Comparison of ENCODE assay signal across 10 mouse cellular contexts in genomic region chr19:10042816-10043215, GRCm38 (mm10). TPM values are rescaled to one million over a fixed set of nuclear protein-coding genes. Genes with fewer than 3 reads are reported as not detected.
A peak's percentile ranks its signal among the peaks of the same experiment; 100 is the strongest.
DNase-seq lines count a peak whose midpoint lies in the region; ATAC-seq and TF ChIP-seq lines count a peak whose summit lies in the region.
"Had no signal": no experiment of that assay in that cellular context is flagged by ENCODE, and none has a peak within 500 bp of the region (broad histone marks: within the 10 kb centered on the region; RNA-seq: fewer than 3 reads in every experiment).

No protein-coding gene starts in this region.

- ATAC-seq in erythroblast, adult 5-6 weeks (replicated peaks; ENCODE audit: low FRiP score, poor library complexity, severe bottlenecking) = no peak
- no peak for ATAC-seq in hindbrain, embryonic 16.5 days
- no peak for ATAC-seq in neural tube, embryonic 14.5 days (ENCODE audit: low read depth)
- ATAC-seq: CD4-positive, CD25-positive, alpha-beta regulatory T cell, adult 4 months had no signal

- DNase-seq in lung, adult 2 months = peak; percentile 19
- no peak for DNase-seq in lung, adult 18-20 months
- no peak for DNase-seq in thymus, postnatal 14 days
- no peak for DNase-seq in ovary, adult 18-20 months (ENCODE audit: low spot score)
- DNase-seq: adrenal gland, postnatal 14 days had no signal

- peaks cover 91% of the 10 kb centered on the region for H3K4me1 ChIP-seq in erythroblast, embryonic 14.5 days (ENCODE audit: control insufficient read depth)
- H3K4me1 ChIP-seq in lung, adult 2 months (ENCODE audit: control insufficient read depth, insufficient read depth, low read length) = peaks cover 14% of the 10 kb centered on the region
- H3K4me1 ChIP-seq in hindbrain, embryonic 16.5 days (ENCODE audit: control insufficient read depth, insufficient read depth, low read depth, low read length) = peaks cover 12% of the 10 kb centered on the region
- no peaks in the 10 kb centered on the region for H3K4me1 ChIP-seq in neural tube, embryonic 14.5 days (ENCODE audit: control insufficient read depth, insufficient read depth, low read length)

- peak overlapping the region; percentile 90 for H3K4me2 ChIP-seq in hindbrain, embryonic 16.5 days (ENCODE audit: low read length)
- H3K4me2 ChIP-seq in neural tube, embryonic 14.5 days (ENCODE audit: low read depth, low read length) = peak overlapping the region; percentile 92

- TF ChIP-seq CTCF in lung, adult 2 months (IDR thresholded peaks at IDR 0.05; ENCODE audit: insufficient read depth, low read length) = no peak

- no peaks in the 10 kb centered on the region for H3K9me3 ChIP-seq in erythroblast, embryonic 14.5 days (ENCODE audit: control insufficient read depth, low read length)
- no peaks in the 10 kb centered on the region for H3K9me3 ChIP-seq in hindbrain, embryonic 16.5 days (ENCODE audit: control insufficient read depth, low read length)
- H3K9me3 ChIP-seq in neural tube, embryonic 14.5 days (ENCODE audit: control insufficient read depth, low read length) = no peaks in the 10 kb centered on the region

- H3K27me3 ChIP-seq in erythroblast, embryonic 14.5 days (ENCODE audit: control insufficient read depth) = no peaks in the 10 kb centered on the region
- 0 out of 2 replicates have a peak, but pooled peaks cover 2% of the 10 kb centered on the region for H3K27me3 ChIP-seq in hindbrain, embryonic 16.5 days (replicated peaks; ENCODE audit: control insufficient read depth, insufficient read depth, low read length)
- no peaks in the 10 kb centered on the region; the same call in 1 of the 2 replicates for H3K27me3 ChIP-seq in neural tube, embryonic 14.5 days (ENCODE audit: control insufficient read depth, insufficient read depth, low read length)

- no peak overlapping the region for H3K27ac ChIP-seq in hindbrain, embryonic 16.5 days (ENCODE audit: low read depth, low read length)
- no peak overlapping the region for H3K27ac ChIP-seq in neural tube, embryonic 14.5 days (ENCODE audit: low read depth, low read length)

- H3K9ac ChIP-seq in hindbrain, embryonic 16.5 days (ENCODE audit: low read depth, low read length) = no peak overlapping the region; the same call in 1 of the 2 replicates
- H3K9ac ChIP-seq in neural tube, embryonic 14.5 days (replicated peaks; ENCODE audit: low read depth, low read length) = no peak overlapping the region

- peaks cover 91% of the 10 kb centered on the region for H3K36me3 ChIP-seq in erythroblast, embryonic 14.5 days (ENCODE audit: control insufficient read depth)
- no peaks in the 10 kb centered on the region for H3K36me3 ChIP-seq in hindbrain, embryonic 16.5 days (ENCODE audit: control insufficient read depth, insufficient read depth, low read length)
- H3K36me3 ChIP-seq in neural tube, embryonic 14.5 days (ENCODE audit: control insufficient read depth, insufficient read depth, low read length) = no peaks in the 10 kb centered on the region

- no peak for TF ChIP-seq POLR2A in lung, adult 2 months (IDR thresholded peaks at IDR 0.05; ENCODE audit: borderline replicate concordance, extremely low read depth, low read depth, low read length)

- peak overlapping the region; percentile 75 for H3K4me3 ChIP-seq in erythroblast, embryonic 14.5 days (replicated peaks)
- H3K4me3 ChIP-seq in lung, adult 2 months (replicated peaks; ENCODE audit: extremely low read depth, low read depth, low read length) = peak overlapping the region; percentile 61
- H3K4me3 ChIP-seq in hindbrain, embryonic 16.5 days (ENCODE audit: low read length) = peak overlapping the region; percentile 75
- peak overlapping the region; percentile 61; the same call in 1 of the 2 replicates for H3K4me3 ChIP-seq in neural tube, embryonic 14.5 days (ENCODE audit: low read depth, low read length)

- WGBS in lung, adult 2 months = 51% methylated on average over 4 of the region's 4 CpGs
- WGBS in hindbrain, embryonic 16.5 days = 71% methylated on average over 4 of the region's 4 CpGs
- WGBS in neural tube, embryonic 14.5 days = 88% methylated on average over 4 of the region's 4 CpGs

RNA-seq across cellular contexts. Expression of gene Fads3, which starts 1.4 kb away (rescaled TPM):
- 11.1 and 13.7 TPM in 2 replicates for polyA plus RNA-seq in erythroblast, embryonic 14.5 days (2012)
- total RNA-seq in erythroblast, adult 5-6 weeks (2015; ENCODE audit: low replicate concordance) = 1.7 and 12.1 TPM in 2 replicates
- 9.3 and 18.5 TPM in 2 replicates for total RNA-seq in erythroblast, adult 5-6 weeks (2017; ENCODE audit: low replicate concordance)
- 283 and 341 TPM in 2 replicates for polyA plus RNA-seq in lung, adult 2 months (2012; rRNA removed)
- polyA plus RNA-seq in hindbrain, embryonic 16.5 days (2015; fragmentation: Nextera tagmentation; extraction: Ambion mirVana) = 39.7 and 42.1 TPM in 2 replicates
- 19.3 and 19.5 TPM in 2 replicates for polyA plus RNA-seq in neural tube, embryonic 14.5 days (2014; fragmentation: Nextera tagmentation; extraction: Ambion mirVana)
- polyA plus RNA-seq: CD4-positive, CD25-positive, alpha-beta regulatory T cell, adult 4 months had no signal

RNA-seq across cellular contexts. Expression of gene Rab3il1, which starts 41.3 kb away (rescaled TPM):
- polyA plus RNA-seq in erythroblast, embryonic 14.5 days (2012) = 90.0 and 90.9 TPM in 2 replicates
- 263 and 307 TPM in 2 replicates for total RNA-seq in erythroblast, adult 5-6 weeks (2015; ENCODE audit: low replicate concordance)
- 530 and 535 TPM in 2 replicates for total RNA-seq in erythroblast, adult 5-6 weeks (2017; ENCODE audit: low replicate concordance)
- 10.5 and 13.8 TPM in 2 replicates for polyA plus RNA-seq in lung, adult 2 months (2012; rRNA removed)
- polyA plus RNA-seq in hindbrain, embryonic 16.5 days (2015; fragmentation: Nextera tagmentation; extraction: Ambion mirVana) = 22.1 and 25.6 TPM in 2 replicates
- polyA plus RNA-seq in neural tube, embryonic 14.5 days (2014; fragmentation: Nextera tagmentation; extraction: Ambion mirVana) = 13.6 and 23.2 TPM in 2 replicates
- polyA plus RNA-seq: CD4-positive, CD25-positive, alpha-beta regulatory T cell, adult 4 months had no signal

RNA-seq across cellular contexts. Expression of gene Best1, which starts 41.4 kb away (rescaled TPM):
- polyA plus RNA-seq in erythroblast, embryonic 14.5 days (2012) = not detected in 2 replicates
- not detected in 2 replicates for total RNA-seq in erythroblast, adult 5-6 weeks (2015; ENCODE audit: low replicate concordance)
- not detected in 2 replicates for total RNA-seq in erythroblast, adult 5-6 weeks (2017; ENCODE audit: low replicate concordance)
- 2.3 and 3.1 TPM in 2 replicates for polyA plus RNA-seq in lung, adult 2 months (2012; rRNA removed)
- 2.5 and 3.2 TPM in 2 replicates for polyA plus RNA-seq in hindbrain, embryonic 16.5 days (2015; fragmentation: Nextera tagmentation; extraction: Ambion mirVana)
- 1.5 and 2.3 TPM in 2 replicates for polyA plus RNA-seq in neural tube, embryonic 14.5 days (2014; fragmentation: Nextera tagmentation; extraction: Ambion mirVana)

RNA-seq across cellular contexts. Expression of gene Fads2, which starts 58.7 kb away (rescaled TPM):
- 1.3 and 1.5 TPM in 2 replicates for polyA plus RNA-seq in erythroblast, embryonic 14.5 days (2012)
- total RNA-seq in erythroblast, adult 5-6 weeks (2015; ENCODE audit: low replicate concordance) = 5.2 and 9.0 TPM in 2 replicates
- 4.6 and 5.8 TPM in 2 replicates for total RNA-seq in erythroblast, adult 5-6 weeks (2017; ENCODE audit: low replicate concordance)
- 62.3 and 87.2 TPM in 2 replicates for polyA plus RNA-seq in lung, adult 2 months (2012; rRNA removed)
- 236 and 253 TPM in 2 replicates for polyA plus RNA-seq in hindbrain, embryonic 16.5 days (2015; fragmentation: Nextera tagmentation; extraction: Ambion mirVana)
- polyA plus RNA-seq in neural tube, embryonic 14.5 days (2014; fragmentation: Nextera tagmentation; extraction: Ambion mirVana) = 48.5 and 55.3 TPM in 2 replicates
